Mouse (Mus musculus): Measurements from ENCODE around the gene Ccdc155. TPM values are rescaled to one million over a fixed set of nuclear protein-coding genes. Genes with fewer than 3 reads are reported as not detected.

Gene Ccdc155
- polyA plus RNA-seq, 1 experiment from 2014 or later = 0.86 TPM

GRCm38 (mm10) chr7:45235656-45236180 lies 31.0 kb upstream of the Ccdc155 start:
- Histone ChIP-seq H3K4me3 (ENCODE audit: low read length) (peak overlapping the region; percentile 31), H3K9ac (replicated peaks; ENCODE audit: low read length) (peak overlapping the region; percentile 48), H3K27ac (ENCODE audit: low read length) (no peak overlapping the region), H3K36me3 (ENCODE audit: insufficient read depth, low read length) (peaks cover 24% of the 10 kb centered on the region), H3K27me3 (ENCODE audit: insufficient read depth, low read length) (0 out of 2 replicates have a peak, but pooled peaks cover 3% of the 10 kb centered on the region), H3K4me1 (ENCODE audit: insufficient read depth, low read length) (peaks cover 29% of the 10 kb centered on the region), H3K4me2 (replicated peaks; ENCODE audit: low read depth, low read length) (peak overlapping the region; percentile 49), H3K9me3 (ENCODE audit: low read length) (no peaks in the 10 kb centered on the region)
- peak; percentile 13; the same call in 1 of the 2 replicates for ATAC-seq (ENCODE audit: low FRiP score, low TSS enrichment)
- 33% methylated on average over 17 of the region's 17 CpGs for WGBS

- H3K9me3 ChIP-seq (ENCODE audit: low read length) = no peaks in the 10 kb centered on the region
- H3K4me3 ChIP-seq (ENCODE audit: low read length) = peak overlapping the region; percentile 31
- peak overlapping the region; percentile 48 for H3K9ac ChIP-seq (replicated peaks; ENCODE audit: low read length)
- H3K4me2 ChIP-seq (replicated peaks; ENCODE audit: low read depth, low read length) = peak overlapping the region; percentile 49
- WGBS = 6% methylated on average over 21 of the region's 21 CpGs
- H3K4me1 ChIP-seq (ENCODE audit: insufficient read depth, low read length) = peaks cover 26% of the 10 kb centered on the region
- peaks cover 24% of the 10 kb centered on the region for H3K36me3 ChIP-seq (ENCODE audit: insufficient read depth, low read length)
- peak; percentile 90 for ATAC-seq (ENCODE audit: low FRiP score, low TSS enrichment)
- H3K27me3 ChIP-seq (ENCODE audit: insufficient read depth, low read length) = 0 out of 2 replicates have a peak, but pooled peaks cover 3% of the 10 kb centered on the region
- H3K27ac ChIP-seq (ENCODE audit: low read length) = no peak overlapping the region
Observed at GRCm38 (mm10) chr7:45234922-45235571, 30.4 kb upstream of the Ccdc155 start.

- ATAC-seq (ENCODE audit: low FRiP score, low TSS enrichment) = peak; percentile 17; the same call in 1 of the 2 replicates
- peaks cover 26% of the 10 kb centered on the region for H3K4me1 ChIP-seq (ENCODE audit: insufficient read depth, low read length)
- H3K9ac ChIP-seq (replicated peaks; ENCODE audit: low read length) = peak overlapping the region; percentile 31; the same call in 1 of the 2 replicates
- H3K9me3 ChIP-seq (ENCODE audit: low read length) = no peaks in the 10 kb centered on the region
- peak overlapping the region; percentile 31; the same call in 1 of the 2 replicates for H3K4me3 ChIP-seq (ENCODE audit: low read length)
- peak overlapping the region; percentile 33; the same call in 1 of the 2 replicates for H3K27ac ChIP-seq (ENCODE audit: low read length)
- H3K27me3 ChIP-seq (ENCODE audit: insufficient read depth, low read length) = 0 out of 2 replicates have a peak, but pooled peaks cover 3% of the 10 kb centered on the region
- peak overlapping the region; percentile 49 for H3K4me2 ChIP-seq (replicated peaks; ENCODE audit: low read depth, low read length)
- peaks cover 30% of the 10 kb centered on the region for H3K36me3 ChIP-seq (ENCODE audit: insufficient read depth, low read length)
- 12% methylated on average over 28 of the region's 29 CpGs for WGBS
Observed at GRCm38 (mm10) chr7:45234333-45234841, 29.7 kb upstream of the Ccdc155 start.

- Histone ChIP-seq H3K4me2 (replicated peaks; ENCODE audit: low read depth, low read length) (peak overlapping the region; percentile 49), H3K36me3 (ENCODE audit: insufficient read depth, low read length) (peaks cover 36% of the 10 kb centered on the region), H3K9me3 (ENCODE audit: low read length) (no peaks in the 10 kb centered on the region), H3K4me1 (ENCODE audit: insufficient read depth, low read length) (peaks cover 26% of the 10 kb centered on the region), H3K9ac (replicated peaks; ENCODE audit: low read length) (peak overlapping the region; percentile 31; the same call in 1 of the 2 replicates), H3K4me3 (ENCODE audit: low read length) (no peak overlapping the region), H3K27me3 (ENCODE audit: insufficient read depth, low read length) (0 out of 2 replicates have a peak, but pooled peaks cover 3% of the 10 kb centered on the region), H3K27ac (ENCODE audit: low read length) (peak overlapping the region; percentile 33; the same call in 1 of the 2 replicates)
- WGBS = 35% methylated on average over 20 of the region's 20 CpGs
- ATAC-seq (ENCODE audit: low FRiP score, low TSS enrichment) = no peak
Observed at GRCm38 (mm10) chr7:45233580-45234332, 29.1 kb upstream of the Ccdc155 start.

- no peak for ATAC-seq (ENCODE audit: low FRiP score, low TSS enrichment)
- H3K36me3 ChIP-seq (ENCODE audit: insufficient read depth, low read length) = peaks cover 44% of the 10 kb centered on the region
- H3K27ac ChIP-seq (ENCODE audit: low read length) = no peak overlapping the region
- H3K4me3 ChIP-seq (ENCODE audit: low read length) = no peak overlapping the region
- H3K4me2 ChIP-seq (replicated peaks; ENCODE audit: low read depth, low read length) = no peak overlapping the region
- H3K27me3 ChIP-seq (ENCODE audit: insufficient read depth, low read length) = 0 out of 2 replicates have a peak, but pooled peaks cover 3% of the 10 kb centered on the region
- no peak overlapping the region; the same call in 1 of the 2 replicates for H3K9ac ChIP-seq (replicated peaks; ENCODE audit: low read length)
- H3K4me1 ChIP-seq (ENCODE audit: insufficient read depth, low read length) = peaks cover 26% of the 10 kb centered on the region
- 64% methylated on average over 13 of the region's 13 CpGs for WGBS
- H3K9me3 ChIP-seq (ENCODE audit: low read length) = no peaks in the 10 kb centered on the region
Observed at GRCm38 (mm10) chr7:45232716-45233465, 28.2 kb upstream of the Ccdc155 start.

DNA sequence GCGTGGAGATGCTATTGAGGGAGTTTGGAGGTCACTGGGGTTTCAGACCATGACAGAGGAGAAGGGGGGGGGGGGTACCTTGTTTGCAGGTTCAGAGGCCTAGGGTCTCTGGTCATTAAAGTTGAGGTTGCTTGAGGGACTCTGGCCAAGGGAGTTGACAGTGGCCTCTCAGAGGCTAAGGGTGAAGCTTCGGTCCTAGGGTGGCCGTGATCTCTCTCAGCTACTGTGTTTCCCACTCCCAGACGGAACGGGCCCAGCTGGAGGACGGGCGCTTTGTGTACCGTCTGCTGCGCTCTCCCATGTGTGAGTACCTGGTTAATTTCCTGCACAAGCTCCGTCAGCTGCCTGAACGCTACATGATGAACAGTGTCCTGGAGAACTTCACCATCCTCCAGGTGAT lies 27.2 kb upstream of the Ccdc155 start:
- H3K36me3 ChIP-seq (ENCODE audit: insufficient read depth, low read length) = peaks cover 48% of the 10 kb centered on the region
- no peak for ATAC-seq (ENCODE audit: low FRiP score, low TSS enrichment)
- WGBS = 85% methylated on average over 11 of the region's 11 CpGs

DNA sequence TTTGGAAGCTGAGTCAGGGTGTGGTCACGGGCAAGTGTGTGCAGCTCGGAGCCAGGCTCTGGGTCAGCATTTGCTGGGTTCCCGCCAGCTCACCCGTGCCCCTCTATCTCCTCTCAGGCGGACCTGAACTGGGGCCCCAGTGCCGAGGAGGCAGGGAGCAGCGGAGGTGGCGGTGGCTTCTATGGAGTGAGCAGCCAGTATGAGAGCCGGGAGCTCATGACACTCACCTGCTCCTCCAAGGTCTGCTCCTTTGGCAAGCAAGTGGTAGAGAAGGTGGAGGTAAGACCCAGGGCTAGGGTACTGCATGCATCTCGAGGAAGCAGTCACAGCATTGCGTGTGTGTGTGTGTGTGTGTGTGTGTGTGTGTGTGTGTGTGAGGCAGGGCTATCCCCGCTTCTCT lies 26.5 kb upstream of the Ccdc155 start:
- Histone ChIP-seq H3K27me3 (ENCODE audit: insufficient read depth, low read length) (0 out of 2 replicates have a peak, but pooled peaks cover 3% of the 10 kb centered on the region), H3K36me3 (ENCODE audit: insufficient read depth, low read length) (peaks cover 56% of the 10 kb centered on the region), H3K4me1 (ENCODE audit: insufficient read depth, low read length) (peaks cover 26% of the 10 kb centered on the region), H3K4me2 (replicated peaks; ENCODE audit: low read depth, low read length) (no peak overlapping the region), H3K9me3 (ENCODE audit: low read length) (no peaks in the 10 kb centered on the region), H3K27ac (ENCODE audit: low read length) (no peak overlapping the region), H3K9ac (replicated peaks; ENCODE audit: low read length) (no peak overlapping the region), H3K4me3 (ENCODE audit: low read length) (no peak overlapping the region)
- 85% methylated on average over 12 of the region's 12 CpGs for WGBS
- no peak for ATAC-seq (ENCODE audit: low FRiP score, low TSS enrichment)

More for the DNA sequence above, 27.2 kb upstream of the Ccdc155 start:
- Histone ChIP-seq H3K9me3 (ENCODE audit: low read length) (no peaks in the 10 kb centered on the region), H3K4me2 (replicated peaks; ENCODE audit: low read depth, low read length) (no peak overlapping the region), H3K4me1 (ENCODE audit: insufficient read depth, low read length) (peaks cover 26% of the 10 kb centered on the region), H3K27me3 (ENCODE audit: insufficient read depth, low read length) (0 out of 2 replicates have a peak, but pooled peaks cover 3% of the 10 kb centered on the region), H3K27ac (ENCODE audit: low read length) (no peak overlapping the region), H3K4me3 (ENCODE audit: low read length) (no peak overlapping the region), H3K9ac (replicated peaks; ENCODE audit: low read length) (no peak overlapping the region)

DNA sequence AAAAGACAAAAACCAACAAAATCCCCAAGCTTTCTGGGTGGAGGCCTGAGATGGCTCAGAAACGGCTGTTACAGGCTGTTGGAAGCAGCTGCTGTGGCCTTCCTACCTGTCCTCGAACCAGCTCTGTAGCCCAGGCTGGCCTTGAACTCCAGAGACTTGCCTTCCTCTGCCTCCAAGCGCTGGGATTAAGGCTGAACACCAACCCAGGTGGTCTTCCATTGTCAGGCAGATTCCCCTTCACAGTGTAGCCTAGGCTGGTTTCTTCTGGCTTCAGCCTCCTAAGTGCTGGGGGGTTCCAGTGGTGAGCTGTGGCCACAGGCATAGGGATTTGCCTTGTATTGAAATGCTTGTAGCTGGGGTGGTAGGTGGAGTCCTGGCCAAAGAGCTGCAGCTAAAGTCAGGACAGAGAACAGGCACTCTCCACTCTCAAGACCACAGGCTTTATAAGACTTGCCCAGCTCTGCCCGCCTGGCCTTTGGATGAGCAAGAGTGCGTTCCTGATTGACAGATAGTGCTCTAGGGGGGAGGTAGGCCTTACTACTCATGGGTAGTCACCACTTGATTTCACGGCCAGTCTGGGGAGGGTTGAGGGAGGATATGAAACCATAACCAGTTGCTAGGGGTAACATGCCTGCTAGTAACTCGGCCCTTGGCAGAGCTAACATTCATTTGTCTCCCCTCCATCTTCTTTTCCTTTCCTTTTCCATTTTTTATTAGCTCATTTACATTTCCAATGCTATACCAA lies 24.9 kb upstream of the Ccdc155 start:
- Histone ChIP-seq H3K27ac (ENCODE audit: low read length) (no peak overlapping the region), H3K4me1 (ENCODE audit: insufficient read depth, low read length) (peaks cover 17% of the 10 kb centered on the region), H3K9me3 (ENCODE audit: low read length) (no peaks in the 10 kb centered on the region), H3K9ac (replicated peaks; ENCODE audit: low read length) (no peak overlapping the region), H3K4me3 (ENCODE audit: low read length) (no peak overlapping the region), H3K4me2 (replicated peaks; ENCODE audit: low read depth, low read length) (no peak overlapping the region), H3K36me3 (ENCODE audit: insufficient read depth, low read length) (peaks cover 71% of the 10 kb centered on the region), H3K27me3 (ENCODE audit: insufficient read depth, low read length) (no peaks in the 10 kb centered on the region)
- 86% methylated on average over 7 of the region's 7 CpGs for WGBS
- ATAC-seq (ENCODE audit: low FRiP score, low TSS enrichment) = no peak
